Mouse (Mus musculus): Measurements from ENCODE around the gene Tubgcp3.

The Tubgcp3 gene

GRCm38 (mm10) chr8:12672056-12672881 lies at the start of gene Tubgcp3:
Tubgcp3 (minus strand) TSS chr8:12672248.
- DNase-seq, result peak; percentile 87

- DNase-seq, result peak; percentile 87
These were observed 47.0 kb upstream of the Tubgcp3 start for GRCm38 (mm10) chr8:12719091-12719490.

DNA sequence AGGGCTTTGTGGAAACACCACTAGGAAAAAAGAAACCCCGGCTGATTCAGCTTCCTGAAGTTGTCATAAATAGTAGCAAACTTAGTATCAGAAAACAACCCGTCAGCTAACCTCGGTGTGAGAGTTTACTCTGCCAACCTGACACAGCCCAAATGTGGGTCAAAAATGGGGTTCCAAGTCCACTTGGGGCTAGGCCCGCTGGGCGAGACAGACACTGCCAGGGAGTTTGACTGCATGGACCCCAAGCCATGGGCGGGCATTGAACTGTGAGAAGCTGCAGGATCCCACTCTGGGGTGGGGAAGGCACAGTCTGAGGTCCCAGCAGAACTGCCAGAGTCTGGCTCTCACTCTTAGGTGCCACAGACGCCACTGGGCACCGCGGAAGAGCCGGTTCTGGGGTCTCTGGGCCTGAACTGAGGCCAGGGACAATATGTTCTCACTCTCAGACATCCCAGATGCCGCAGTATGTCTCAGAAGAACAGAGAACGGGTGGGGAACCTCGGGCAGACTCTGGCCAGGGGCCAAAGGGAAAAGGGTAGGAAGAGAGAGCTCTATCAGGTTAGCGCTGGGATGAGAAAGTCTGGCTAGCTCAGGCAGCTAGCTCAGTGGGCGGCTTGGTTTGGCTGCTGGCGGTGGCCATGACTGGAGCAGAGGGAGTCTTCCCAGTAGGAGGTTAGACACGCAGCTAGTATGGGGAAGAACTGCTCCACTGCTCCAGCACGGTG lies 44.0 kb upstream of the Tubgcp3 start:
- peak; percentile 90 for DNase-seq

DNA sequence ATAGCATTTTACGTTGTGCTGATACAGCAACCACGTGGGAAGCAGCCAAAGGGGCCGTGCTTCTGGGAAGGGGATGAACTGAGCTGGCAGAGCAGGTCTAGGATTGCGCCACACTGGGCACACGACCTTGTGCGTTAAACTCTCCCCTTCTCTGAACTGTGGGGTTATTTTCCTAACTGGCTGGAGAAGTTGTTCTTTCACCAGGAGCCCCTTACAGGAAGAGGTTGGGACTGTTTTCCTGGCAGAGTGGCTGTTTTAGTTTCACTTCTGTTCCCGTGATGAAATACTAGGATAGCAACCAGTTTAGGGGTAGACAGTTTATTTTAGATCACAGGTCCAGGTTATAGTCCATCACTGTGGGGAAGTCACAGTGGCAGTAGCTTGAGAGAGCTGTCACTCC lies 39.6 kb upstream of the Tubgcp3 start:
- DNase-seq, result peak; percentile 33

DNA sequence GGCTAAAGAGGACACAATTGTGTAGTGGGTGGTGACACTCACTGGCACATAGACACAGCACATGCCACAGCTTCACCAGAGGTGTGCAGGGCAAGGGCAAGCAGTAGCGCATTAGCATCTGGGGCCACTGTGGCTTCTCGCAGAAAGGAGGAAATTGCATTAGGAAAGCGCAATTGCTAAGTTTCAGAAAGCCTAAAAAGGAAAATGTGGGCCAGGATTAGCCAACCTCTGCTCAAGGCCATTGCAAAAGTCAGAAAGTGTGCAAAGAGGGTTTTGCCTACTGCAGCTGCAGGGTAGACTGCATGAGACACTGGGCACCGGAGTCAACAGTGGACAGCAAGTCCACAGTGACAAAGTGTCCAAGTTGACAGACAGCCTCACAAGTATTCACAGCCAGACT lies 31.5 kb upstream of the Tubgcp3 start:
- DNase-seq, result no peak

DNA sequence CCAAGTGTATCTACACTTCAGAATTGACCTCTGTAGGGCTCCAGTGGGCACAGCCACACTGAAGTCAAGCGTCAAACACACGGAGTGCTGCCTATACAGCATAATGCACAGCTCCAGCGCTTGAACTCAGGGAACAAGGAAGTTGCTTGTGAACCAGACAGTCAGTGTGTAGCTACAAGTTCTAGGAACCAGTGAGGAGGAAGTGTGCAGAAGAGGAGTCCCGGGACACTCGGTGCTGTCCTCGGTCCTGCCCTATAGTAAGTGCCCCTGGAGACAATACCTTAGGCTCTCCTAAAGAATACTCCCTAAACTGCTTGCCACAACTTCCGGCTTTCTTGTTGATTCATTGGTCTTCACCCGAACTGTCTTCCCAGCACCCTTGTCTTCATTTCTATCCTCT lies 30.2 kb upstream of the Tubgcp3 start:
- no peak for DNase-seq

DNA sequence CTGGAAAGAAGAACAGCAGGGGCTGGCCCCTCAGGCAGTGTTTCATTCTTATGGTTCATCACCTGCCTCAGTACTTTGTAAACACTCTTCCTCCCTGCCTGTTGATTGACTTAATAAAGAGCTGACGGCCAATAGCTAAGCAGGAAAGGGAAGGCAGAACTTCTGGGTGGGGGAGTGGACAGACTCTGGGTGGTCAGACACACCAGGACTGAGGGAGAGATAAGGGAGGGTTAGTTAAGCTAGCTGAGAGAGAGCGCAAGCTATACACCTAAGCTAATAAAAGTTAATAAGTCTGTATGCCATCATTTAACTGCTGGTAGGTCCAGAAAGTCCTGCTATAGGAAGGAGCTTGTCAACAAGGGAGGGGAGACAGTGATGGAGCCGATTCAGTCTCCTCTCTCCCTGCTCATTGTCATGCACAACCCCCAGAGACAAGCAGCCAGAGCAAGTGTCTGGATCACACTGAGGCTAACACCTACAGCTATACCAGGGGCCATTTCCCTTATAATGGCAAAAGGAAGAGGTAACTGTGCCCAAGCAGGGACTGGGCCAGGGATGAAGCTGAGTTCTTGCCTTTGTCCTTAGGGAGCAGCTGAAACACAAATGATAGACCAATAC lies 26.7 kb upstream of the Tubgcp3 start:
- DNase-seq, result no peak

DNA sequence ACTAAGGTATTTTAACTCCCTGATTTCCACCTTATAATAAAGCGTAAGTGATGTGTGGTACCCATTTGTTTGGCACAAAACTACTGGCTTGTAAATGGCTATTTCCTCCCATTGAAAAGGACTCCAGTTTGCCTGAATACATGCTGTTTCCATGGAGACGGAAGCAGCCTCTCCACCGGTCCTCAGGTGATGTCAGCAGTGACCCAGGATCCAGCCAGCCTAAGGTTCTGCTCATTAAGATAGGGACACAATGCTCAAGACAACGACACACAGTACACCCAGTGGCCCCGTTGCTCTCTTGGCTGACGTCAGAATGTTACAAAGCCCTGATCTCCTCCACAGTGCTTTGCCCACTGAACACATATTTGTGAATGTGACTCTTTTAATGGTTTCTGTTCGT lies 16.8 kb upstream of the Tubgcp3 start:
- no peak for DNase-seq

- peak; percentile 85 for DNase-seq
These were observed 5.5 kb upstream of the Tubgcp3 start for GRCm38 (mm10) chr8:12677529-12677928.

DNA sequence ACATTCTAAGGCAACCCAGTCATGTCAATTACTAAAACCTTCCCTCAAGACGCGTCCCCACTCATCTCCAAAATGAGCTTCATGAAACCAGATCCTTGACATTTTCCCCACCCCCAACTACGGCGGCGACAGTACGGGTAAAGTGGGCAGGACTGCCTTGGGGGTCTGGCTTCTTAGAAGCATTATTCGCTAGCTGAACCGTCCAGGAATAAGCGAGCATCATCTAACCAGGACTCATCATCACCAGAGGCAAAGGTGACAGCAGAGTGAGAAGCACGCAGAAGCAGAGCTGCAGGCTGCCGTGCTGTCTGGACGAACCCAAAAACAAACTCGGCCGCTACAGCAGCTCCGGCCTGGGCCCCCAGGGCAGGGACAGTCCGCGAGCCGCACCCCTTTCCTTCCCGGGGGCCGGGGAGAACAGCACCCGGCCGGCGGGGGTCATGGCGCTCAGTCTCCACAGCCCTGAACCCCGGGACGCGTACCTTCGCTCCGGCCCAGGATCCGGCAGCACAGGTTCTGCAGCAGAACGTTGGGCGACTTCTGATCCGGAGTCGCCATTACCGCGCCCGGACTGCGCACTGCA lies 484 bp downstream of the Tubgcp3 start:
- DNase-seq, result peak; percentile 12

DNA sequence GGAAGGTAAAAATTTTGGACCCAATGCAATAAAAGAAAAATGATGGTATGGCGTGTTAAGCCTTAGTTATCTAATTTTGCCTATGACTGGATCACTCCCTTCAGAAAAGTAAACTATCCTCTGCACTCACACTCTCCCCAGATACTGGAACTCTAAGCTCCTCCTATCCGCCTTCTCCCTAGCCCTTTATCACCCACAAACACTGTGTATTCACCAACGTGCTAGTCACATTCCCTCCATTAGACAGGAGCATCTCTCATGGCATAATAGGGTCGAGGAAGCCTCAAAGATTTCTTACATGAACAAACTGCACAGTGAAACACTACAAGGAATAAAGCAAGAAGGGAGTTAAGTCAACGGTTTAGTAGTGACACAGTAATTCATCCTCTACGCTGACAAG lies 1.1 kb downstream of the Tubgcp3 start:
- no peak for DNase-seq

DNA sequence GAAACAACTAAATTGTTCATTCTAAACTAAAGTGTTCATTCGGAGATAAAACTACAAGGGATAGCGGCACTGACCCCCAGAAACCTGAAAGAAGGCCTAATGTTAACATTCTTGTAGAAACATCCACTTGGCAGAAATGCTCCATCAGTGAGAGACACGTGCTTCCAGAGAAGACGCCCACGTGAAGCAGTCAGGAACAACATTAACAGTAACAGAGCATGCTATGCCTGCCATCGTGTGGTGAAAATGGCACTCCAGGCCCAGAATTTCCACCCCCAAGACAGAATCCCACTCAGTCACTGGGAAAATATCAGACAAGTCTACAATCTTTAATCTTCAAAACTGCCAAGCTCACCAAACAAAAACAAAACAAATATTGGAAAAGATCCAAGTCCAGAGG lies 3.2 kb downstream of the Tubgcp3 start:
- DNase-seq, result peak; percentile 43

- peak; percentile 24 for DNase-seq
These were observed 5.5 kb downstream of the Tubgcp3 start for GRCm38 (mm10) chr8:12666530-12666929.

DNA sequence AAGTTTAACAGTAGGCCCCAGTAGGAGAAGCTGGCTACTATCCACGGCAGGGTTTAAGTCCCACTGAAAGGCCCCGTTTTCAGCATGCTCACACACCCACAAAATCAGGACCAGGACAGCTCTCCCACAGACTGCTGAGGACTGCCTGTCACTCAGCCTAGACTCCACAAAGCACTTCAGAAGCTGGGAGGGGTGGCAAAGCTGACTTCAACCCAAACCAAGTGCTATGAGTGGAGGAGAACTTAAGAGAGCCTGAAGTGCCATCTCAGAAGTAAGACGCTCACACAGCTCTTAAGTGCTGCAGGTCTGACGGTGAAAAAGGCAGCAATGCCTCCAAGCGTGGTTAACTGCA lies 9.0 kb downstream of the Tubgcp3 start:
- DNase-seq, result no peak

DNA sequence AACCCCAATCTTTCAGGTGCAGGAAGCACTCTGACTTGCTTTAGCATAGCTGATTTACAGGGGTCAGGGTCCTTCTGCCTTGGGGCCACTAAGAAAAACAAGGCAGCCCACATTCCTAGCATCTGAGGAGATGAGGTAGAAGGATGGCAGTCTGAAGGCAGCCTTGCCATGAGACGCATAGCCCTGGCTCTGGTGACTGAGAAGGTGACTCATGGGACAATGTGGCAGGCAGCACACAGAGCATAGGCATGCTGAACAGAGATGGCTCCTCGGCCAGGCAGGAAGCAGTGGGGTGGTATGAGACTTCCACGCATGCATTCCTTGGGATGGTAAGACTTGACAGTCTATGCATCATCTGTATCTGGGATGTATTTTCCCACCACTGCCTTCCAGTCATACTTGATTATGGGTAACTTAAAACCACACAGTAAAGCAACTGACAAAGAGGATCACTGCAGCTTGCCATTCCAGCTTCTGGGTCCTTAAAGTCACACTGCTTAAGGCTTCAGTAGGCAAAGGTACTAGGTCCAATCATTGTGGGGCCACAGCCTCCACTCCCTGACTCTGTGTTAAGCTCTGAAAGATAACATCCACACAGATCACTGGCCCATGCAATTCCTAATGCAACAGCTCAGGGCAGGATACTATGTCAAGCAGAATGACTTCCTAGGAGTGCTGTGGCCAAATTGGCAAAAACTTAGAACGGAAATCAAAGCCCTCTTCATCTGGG lies 9.5 kb downstream of the Tubgcp3 start:
- DNase-seq, result no peak

- no peak for DNase-seq
These were observed 14.6 kb downstream of the Tubgcp3 start for GRCm38 (mm10) chr8:12657411-12657810.

- no peak for DNase-seq
These were observed 20.8 kb downstream of the Tubgcp3 start for GRCm38 (mm10) chr8:12651246-12651645.

- no peak for DNase-seq
These were observed 21.6 kb downstream of the Tubgcp3 start for GRCm38 (mm10) chr8:12650495-12650894.

GRCm38 (mm10) chr8:12648951-12649350 lies 23.1 kb downstream of the Tubgcp3 start:
- no peak for DNase-seq

DNA sequence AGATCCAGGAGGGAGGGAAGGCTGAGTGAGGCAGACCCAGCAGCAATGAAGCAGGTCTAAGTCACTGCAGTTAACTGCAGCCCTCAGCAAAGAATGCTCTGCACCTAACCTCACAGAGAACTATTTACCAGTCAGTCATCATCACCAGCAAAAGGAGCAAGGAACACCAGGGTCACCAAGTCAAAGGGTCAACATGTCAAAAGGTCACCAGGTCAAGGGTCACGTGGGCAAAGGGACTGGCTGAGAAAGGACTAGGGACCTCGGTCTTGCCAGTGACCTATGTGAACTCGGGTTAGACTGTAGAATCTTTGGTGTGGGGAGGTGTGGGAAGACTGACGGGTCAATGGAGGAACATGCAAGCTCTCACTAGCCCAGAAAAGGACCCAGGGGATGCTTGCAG lies 25.5 kb downstream of the Tubgcp3 start:
- DNase-seq, result peak; percentile 48

DNA sequence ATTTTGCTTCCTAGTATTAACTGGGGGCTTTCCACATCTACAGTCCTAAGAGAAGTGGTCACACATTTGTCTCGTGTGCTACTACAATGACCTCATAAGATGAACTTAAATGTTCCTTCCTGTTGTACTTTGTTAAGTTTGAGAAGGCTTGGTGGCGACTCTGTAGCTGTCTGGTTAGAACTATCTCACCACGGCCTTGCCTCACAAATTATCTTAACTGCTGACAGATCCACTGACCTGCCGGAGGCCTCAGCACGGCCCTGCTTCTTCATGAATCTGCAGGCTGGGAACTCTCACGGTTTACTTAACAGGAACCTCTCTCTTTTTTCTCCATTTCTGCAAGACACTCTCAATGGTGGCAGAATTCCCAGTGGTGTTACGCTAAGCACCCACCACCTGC lies 27.2 kb downstream of the Tubgcp3 start:
- DNase-seq, result no peak

- DNase-seq, result no peak
These were observed 27.7 kb downstream of the Tubgcp3 start for GRCm38 (mm10) chr8:12644341-12644740.

DNA sequence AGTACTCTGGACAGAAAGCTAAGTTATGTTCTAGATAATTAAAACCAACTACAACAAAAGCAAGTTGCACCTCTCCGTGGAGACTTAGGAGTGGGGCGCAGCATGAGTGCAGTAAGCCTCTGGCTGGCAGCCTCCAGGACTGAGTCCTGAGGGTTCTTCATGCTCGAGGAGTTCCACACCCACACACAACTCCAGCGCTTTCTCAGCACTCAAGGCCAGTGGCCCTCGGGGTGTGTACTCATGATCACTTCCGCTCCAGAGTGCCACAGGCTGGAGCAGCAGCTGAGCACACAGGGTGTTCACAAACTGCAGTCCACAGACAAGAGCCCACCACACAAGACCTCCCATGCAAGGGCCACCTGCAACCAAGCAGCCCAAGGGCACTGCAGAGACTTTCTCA lies 30.5 kb downstream of the Tubgcp3 start:
- DNase-seq, result no peak

Measured in kidney, adult 9 months (tissue).